Mouse (Mus musculus): Measurements from ENCODE around the gene Myo3a. TPM values are rescaled to one million over a fixed set of nuclear protein-coding genes. Genes with fewer than 3 reads are reported as not detected.

The Myo3a gene
- 0.09 TPM in 1 of 2 replicates, not detected in the other for polyA plus RNA-seq (2015; fragmentation: Nextera tagmentation; extraction: Ambion mirVana)

- Histone ChIP-seq H3K9ac (ENCODE audit: low read depth, low read length) (peak within 1 kb of the TSS; percentile 41; the same call in 1 of the 2 replicates), H3K27ac (ENCODE audit: low read depth, low read length) (no peak within 1 kb of the TSS), H3K4me1 (ENCODE audit: control insufficient read depth, insufficient read depth, low read depth, low read length) (peaks cover 3% of the 10 kb centered on the region), H3K36me3 (ENCODE audit: control insufficient read depth, insufficient read depth, low read length) (no peaks in the 10 kb centered on the region), H3K27me3 (replicated peaks; ENCODE audit: control insufficient read depth, insufficient read depth, low read length) (no peaks in the 10 kb centered on the region), H3K9me3 (ENCODE audit: control insufficient read depth, low read length) (no peaks in the 10 kb centered on the region), H3K4me2 (ENCODE audit: low read length) (peak within 1 kb of the TSS; percentile 62), H3K4me3 (ENCODE audit: low read length) (peak within 1 kb of the TSS; percentile 32)
- 3% methylated on average over 21 of the region's 21 CpGs for WGBS
- ATAC-seq, result 0 out of 2 replicates have a peak, but pooled peaks have one; percentile 20
Observed at GRCm38 (mm10) chr2:22227308-22227707, at the start of gene Myo3a. Gene Myo3a (plus strand): TSS chr2:22227503.

- no peaks in the 10 kb centered on the region for H3K4me1 ChIP-seq (ENCODE audit: control insufficient read depth, insufficient read depth, low read depth, low read length)
- no peaks in the 10 kb centered on the region for H3K36me3 ChIP-seq (ENCODE audit: control insufficient read depth, insufficient read depth, low read length)
- H3K9me3 ChIP-seq (ENCODE audit: control insufficient read depth, low read length), result no peaks in the 10 kb centered on the region
- H3K9ac ChIP-seq (ENCODE audit: low read depth, low read length), result no peak overlapping the region
- no peaks in the 10 kb centered on the region for H3K27me3 ChIP-seq (replicated peaks; ENCODE audit: control insufficient read depth, insufficient read depth, low read length)
- WGBS, result 49% methylated on average over 3 of the region's 3 CpGs
- ATAC-seq, result no peak
- H3K4me2 ChIP-seq (ENCODE audit: low read length), result no peak overlapping the region
- no peak overlapping the region; the same call in 1 of the 2 replicates for H3K27ac ChIP-seq (ENCODE audit: low read depth, low read length)
- H3K4me3 ChIP-seq (ENCODE audit: low read length), result no peak overlapping the region
Observed at GRCm38 (mm10) chr2:22250462-22250861, 23.2 kb downstream of the Myo3a start.

GRCm38 (mm10) chr2:22251045-22251444 lies 23.7 kb downstream of the Myo3a start:
- H3K36me3 ChIP-seq (ENCODE audit: control insufficient read depth, insufficient read depth, low read length), result no peaks in the 10 kb centered on the region
- no peaks in the 10 kb centered on the region for H3K27me3 ChIP-seq (replicated peaks; ENCODE audit: control insufficient read depth, insufficient read depth, low read length)
- WGBS, result 63% methylated on average over 2 of the region's 2 CpGs
- H3K4me3 ChIP-seq (ENCODE audit: low read length), result no peak overlapping the region
- no peaks in the 10 kb centered on the region for H3K4me1 ChIP-seq (ENCODE audit: control insufficient read depth, insufficient read depth, low read depth, low read length)
- H3K4me2 ChIP-seq (ENCODE audit: low read length), result no peak overlapping the region
- no peak overlapping the region for H3K9ac ChIP-seq (ENCODE audit: low read depth, low read length)
- ATAC-seq, result no peak
- no peak overlapping the region for H3K27ac ChIP-seq (ENCODE audit: low read depth, low read length)
- no peaks in the 10 kb centered on the region for H3K9me3 ChIP-seq (ENCODE audit: control insufficient read depth, low read length)

- Histone ChIP-seq H3K4me1 (ENCODE audit: control insufficient read depth, insufficient read depth, low read depth, low read length) (no peaks in the 10 kb centered on the region), H3K27me3 (replicated peaks; ENCODE audit: control insufficient read depth, insufficient read depth, low read length) (no peaks in the 10 kb centered on the region), H3K27ac (ENCODE audit: low read depth, low read length) (no peak overlapping the region), H3K4me3 (ENCODE audit: low read length) (no peak overlapping the region), H3K4me2 (ENCODE audit: low read length) (no peak overlapping the region), H3K9ac (ENCODE audit: low read depth, low read length) (no peak overlapping the region), H3K9me3 (ENCODE audit: control insufficient read depth, low read length) (no peaks in the 10 kb centered on the region), H3K36me3 (ENCODE audit: control insufficient read depth, insufficient read depth, low read length) (no peaks in the 10 kb centered on the region)
- ATAC-seq, result no peak
Observed at GRCm38 (mm10) chr2:22255600-22255999, 28.3 kb downstream of the Myo3a start.

GRCm38 (mm10) chr2:22271555-22271954 lies 44.3 kb downstream of the Myo3a start:
- no peak overlapping the region for H3K27ac ChIP-seq (ENCODE audit: low read depth, low read length)
- H3K4me2 ChIP-seq (ENCODE audit: low read length), result no peak overlapping the region
- H3K4me3 ChIP-seq (ENCODE audit: low read length), result no peak overlapping the region
- WGBS, result 53% methylated on average over 2 of the region's 2 CpGs
- no peaks in the 10 kb centered on the region for H3K4me1 ChIP-seq (ENCODE audit: control insufficient read depth, insufficient read depth, low read depth, low read length)
- no peaks in the 10 kb centered on the region for H3K9me3 ChIP-seq (ENCODE audit: control insufficient read depth, low read length)
- no peak for ATAC-seq
- no peaks in the 10 kb centered on the region for H3K27me3 ChIP-seq (replicated peaks; ENCODE audit: control insufficient read depth, insufficient read depth, low read length)
- no peaks in the 10 kb centered on the region for H3K36me3 ChIP-seq (ENCODE audit: control insufficient read depth, insufficient read depth, low read length)
- no peak overlapping the region for H3K9ac ChIP-seq (ENCODE audit: low read depth, low read length)

GRCm38 (mm10) chr2:22285366-22285765 lies 58.1 kb downstream of the Myo3a start:
- Histone ChIP-seq H3K9ac (ENCODE audit: low read depth, low read length) (no peak overlapping the region), H3K36me3 (ENCODE audit: control insufficient read depth, insufficient read depth, low read length) (no peaks in the 10 kb centered on the region), H3K9me3 (ENCODE audit: control insufficient read depth, low read length) (no peaks in the 10 kb centered on the region), H3K4me2 (ENCODE audit: low read length) (no peak overlapping the region), H3K27me3 (replicated peaks; ENCODE audit: control insufficient read depth, insufficient read depth, low read length) (no peaks in the 10 kb centered on the region), H3K4me3 (ENCODE audit: low read length) (no peak overlapping the region), H3K27ac (ENCODE audit: low read depth, low read length) (no peak overlapping the region), H3K4me1 (ENCODE audit: control insufficient read depth, insufficient read depth, low read depth, low read length) (no peaks in the 10 kb centered on the region)
- ATAC-seq, result no peak
- WGBS, result 64% methylated on average over 2 of the region's 2 CpGs

GRCm38 (mm10) chr2:22285777-22286176 lies 58.5 kb downstream of the Myo3a start:
- Histone ChIP-seq H3K9ac (ENCODE audit: low read depth, low read length) (no peak overlapping the region), H3K4me2 (ENCODE audit: low read length) (no peak overlapping the region), H3K27me3 (replicated peaks; ENCODE audit: control insufficient read depth, insufficient read depth, low read length) (no peaks in the 10 kb centered on the region), H3K9me3 (ENCODE audit: control insufficient read depth, low read length) (no peaks in the 10 kb centered on the region), H3K27ac (ENCODE audit: low read depth, low read length) (no peak overlapping the region), H3K36me3 (ENCODE audit: control insufficient read depth, insufficient read depth, low read length) (no peaks in the 10 kb centered on the region), H3K4me3 (ENCODE audit: low read length) (no peak overlapping the region), H3K4me1 (ENCODE audit: control insufficient read depth, insufficient read depth, low read depth, low read length) (no peaks in the 10 kb centered on the region)
- 79% methylated on average over 1 of the region's 1 CpGs for WGBS
- ATAC-seq, result no peak

GRCm38 (mm10) chr2:22293579-22294446 lies 66.5 kb downstream of the Myo3a start:
- 30% methylated on average over 11 of the region's 11 CpGs for WGBS
- no peaks in the 10 kb centered on the region for H3K9me3 ChIP-seq (ENCODE audit: control insufficient read depth, low read length)
- H3K27me3 ChIP-seq (replicated peaks; ENCODE audit: control insufficient read depth, insufficient read depth, low read length), result no peaks in the 10 kb centered on the region
- H3K36me3 ChIP-seq (ENCODE audit: control insufficient read depth, insufficient read depth, low read length), result no peaks in the 10 kb centered on the region
- H3K9ac ChIP-seq (ENCODE audit: low read depth, low read length), result peak overlapping the region; percentile 4; the same call in 1 of the 2 replicates
- no peaks in the 10 kb centered on the region; the same call in 1 of the 2 replicates for H3K4me1 ChIP-seq (ENCODE audit: control insufficient read depth, insufficient read depth, low read depth, low read length)
- H3K27ac ChIP-seq (ENCODE audit: low read depth, low read length), result peak overlapping the region; percentile 5; the same call in 1 of the 2 replicates
- no peak overlapping the region for H3K4me3 ChIP-seq (ENCODE audit: low read length)
- no peak overlapping the region for H3K4me2 ChIP-seq (ENCODE audit: low read length)
- ATAC-seq, result peak; percentile 83

- 10% methylated on average over 2 of the region's 2 CpGs for WGBS
- ATAC-seq, result peak; percentile 40; the same call in 1 of the 2 replicates
- H3K4me3 ChIP-seq (ENCODE audit: low read length), result no peak overlapping the region
- no peaks in the 10 kb centered on the region for H3K9me3 ChIP-seq (ENCODE audit: control insufficient read depth, low read length)
- H3K36me3 ChIP-seq (ENCODE audit: control insufficient read depth, insufficient read depth, low read length), result no peaks in the 10 kb centered on the region
- H3K27ac ChIP-seq (ENCODE audit: low read depth, low read length), result no peak overlapping the region; the same call in 1 of the 2 replicates
- H3K4me1 ChIP-seq (ENCODE audit: control insufficient read depth, insufficient read depth, low read depth, low read length), result no peaks in the 10 kb centered on the region; the same call in 1 of the 2 replicates
- no peaks in the 10 kb centered on the region for H3K27me3 ChIP-seq (replicated peaks; ENCODE audit: control insufficient read depth, insufficient read depth, low read length)
- no peak overlapping the region; the same call in 1 of the 2 replicates for H3K9ac ChIP-seq (ENCODE audit: low read depth, low read length)
- no peak overlapping the region for H3K4me2 ChIP-seq (ENCODE audit: low read length)
Observed at GRCm38 (mm10) chr2:22294447-22294738, 67.1 kb downstream of the Myo3a start.

All from hindbrain, embryonic 16.5 days (tissue).